Mouse (Mus musculus): ENCODE data around the gene Gfer. TPM values are rescaled to one million over a fixed set of nuclear protein-coding genes. Genes with fewer than 3 reads are reported as not detected.

The Gfer gene
- total and polyA plus RNA-seq, 3 experiments: 83.0 to 86.8 TPM; not detected in 1

- Histone ChIP-seq H3K9ac (ENCODE audit: control insufficient read depth, low read depth, low read length, poor library complexity, severe bottlenecking) (peak overlapping the region; percentile 79), H3K79me2 (ENCODE audit: control insufficient read depth, insufficient read depth, low read length, poor library complexity) (peaks cover 43% of the 10 kb centered on the region), H3K27me3 (ENCODE audit: control insufficient read depth in 1 of 2, insufficient read depth in 2 of 2, low read length in 2 of 2) (no peaks in the 10 kb centered on the region), H3K9me3 (replicated peaks; ENCODE audit: insufficient read depth, low read length) (no peaks in the 10 kb centered on the region), H3K4me3 (ENCODE audit: control insufficient read depth in 1 of 2, insufficient read depth in 1 of 2, low read depth in 2 of 2, low read length in 2 of 2) (peak overlapping the region; percentile 70 to 85), H3K4me1 (ENCODE audit: control insufficient read depth in 1 of 2, insufficient read depth in 2 of 2, low read length in 2 of 2) (peaks cover 0 to 8% of the 10 kb centered on the region in 2 experiments; a peak in 3 of 4 replicates), H3K27ac (ENCODE audit: control insufficient read depth, low read depth, low read length) (peak overlapping the region; percentile 74), H3K36me3 (ENCODE audit: control insufficient read depth in 1 of 2, insufficient read depth in 2 of 2, low read length in 2 of 2) (peaks cover 5 to 10% of the 10 kb centered on the region in 2 experiments; a peak in 2 of 4 replicates)
- no peak for DNase-seq (ENCODE audit: low read depth, low spot score)
- TF ChIP-seq EP300 (IDR thresholded peaks at IDR 0.05; ENCODE audit: low read depth in 1 of 2, low read length in 2 of 2): peak in 1 of 2 experiments; percentile 28; a peak in 1 of 4 replicates
- peak; percentile 12; the same call in 1 of the 2 replicates for TF ChIP-seq TAL1 (IDR thresholded peaks at IDR 0.05; ENCODE audit: low read length)
- TF ChIP-seq MYB (IDR thresholded peaks at IDR 0.05; ENCODE audit: low read depth, low read length): no peak
Observed at GRCm38 (mm10) chr17:24723881-24724180, 27.9 kb upstream of the Gfer start.

GRCm38 (mm10) chr17:24723122-24723880, 27.3 kb upstream of the Gfer start:
- Histone ChIP-seq H3K27me3 (ENCODE audit: control insufficient read depth in 1 of 2, insufficient read depth in 2 of 2, low read length in 2 of 2) (no peaks in the 10 kb centered on the region), H3K9ac (ENCODE audit: control insufficient read depth, low read depth, low read length, poor library complexity, severe bottlenecking) (peak overlapping the region; percentile 79), H3K27ac (ENCODE audit: control insufficient read depth, low read depth, low read length) (peak overlapping the region; percentile 74), H3K79me2 (ENCODE audit: control insufficient read depth, insufficient read depth, low read length, poor library complexity) (peaks cover 47% of the 10 kb centered on the region), H3K4me1 (ENCODE audit: control insufficient read depth in 1 of 2, insufficient read depth in 2 of 2, low read length in 2 of 2) (peaks cover 0 to 12% of the 10 kb centered on the region in 2 experiments; a peak in 3 of 4 replicates), H3K9me3 (replicated peaks; ENCODE audit: insufficient read depth, low read length) (no peaks in the 10 kb centered on the region), H3K4me3 (ENCODE audit: control insufficient read depth in 1 of 2, insufficient read depth in 1 of 2, low read depth in 2 of 2, low read length in 2 of 2) (peak overlapping the region; percentile 70 to 85), H3K36me3 (ENCODE audit: control insufficient read depth in 1 of 2, insufficient read depth in 2 of 2, low read length in 2 of 2) (peaks cover 5 to 15% of the 10 kb centered on the region in 2 experiments; a peak in 3 of 4 replicates)
- DNase-seq (ENCODE audit: low read depth, low spot score): peak; percentile 76
- TF ChIP-seq SMC3 (IDR thresholded peaks at IDR 0.05; ENCODE audit: low read depth, low read length) (0 out of 2 replicates have a peak, but pooled peaks have one; percentile 10), MYB (IDR thresholded peaks at IDR 0.05; ENCODE audit: low read depth, low read length) (peak; percentile 26; the same call in 1 of the 2 replicates), TAL1 (IDR thresholded peaks at IDR 0.05; ENCODE audit: low read length) (no peak), CHD2 (IDR thresholded peaks at IDR 0.05; ENCODE audit: low read length) (no peak), NELFE (IDR thresholded peaks at IDR 0.05; ENCODE audit: low read depth, low read length) (no peak; the same call in 1 of the 2 replicates), MYC (IDR thresholded peaks at IDR 0.05; ENCODE audit: low read depth, low read length) (no peak), JUND (IDR thresholded peaks at IDR 0.05; ENCODE audit: low read depth, low read length) (0 out of 2 replicates have a peak, but pooled peaks have one; percentile 21), ETS1 (IDR thresholded peaks at IDR 0.05; ENCODE audit: low read depth, low read length) (no peak), POLR2AphosphoS5 (IDR thresholded peaks at IDR 0.05; ENCODE audit: borderline replicate concordance, low read depth, low read length) (no peak), E2F4 (IDR thresholded peaks at IDR 0.05; ENCODE audit: borderline replicate concordance, low read depth, low read length) (no peak), TBP (IDR thresholded peaks at IDR 0.05; ENCODE audit: low read depth, low read length) (no peak), USF2 (IDR thresholded peaks at IDR 0.05; ENCODE audit: borderline replicate concordance in 1 of 2, insufficient read depth in 1 of 2, low read depth in 1 of 2, low read length in 2 of 2) (no peak), CTCF (IDR thresholded peaks at IDR 0.05 in 2 of 3, conservative IDR thresholded peaks at IDR 0.05 in 1 of 3; ENCODE audit: control insufficient read depth in 1 of 3, insufficient read depth in 1 of 3, low read depth in 2 of 3, low read length in 3 of 3, poor library complexity in 1 of 3, severe bottlenecking in 1 of 3) (no peak), MAZ (IDR thresholded peaks at IDR 0.05; ENCODE audit: low read depth, low read length) (no peak), EP300 (IDR thresholded peaks at IDR 0.05; ENCODE audit: low read depth in 1 of 2, low read length in 2 of 2) (0 out of 4 replicates have a peak, but pooled peaks of 1 of the 2 experiments have one; percentile 20), KAT2A (conservative IDR thresholded peaks at IDR 0.05; ENCODE audit: low read depth, low read length) (no peak), GATA1 (IDR thresholded peaks at IDR 0.05; ENCODE audit: low read depth, low read length) (no peak), RAD21 (IDR thresholded peaks at IDR 0.05; ENCODE audit: low read depth, low read length) (no peak), HCFC1 (IDR thresholded peaks at IDR 0.05; ENCODE audit: low read depth, low read length) (no peak), CHD1 (IDR thresholded peaks at IDR 0.05; ENCODE audit: low read depth, low read length) (no peak), RCOR1 (IDR thresholded peaks at IDR 0.05; ENCODE audit: low read depth, low read length) (no peak), ZC3H11A (IDR thresholded peaks at IDR 0.05; ENCODE audit: low read depth, low read length) (no peak), GABPA (IDR thresholded peaks at IDR 0.05; ENCODE audit: low read depth, low read length) (no peak), BHLHE40 (IDR thresholded peaks at IDR 0.05; ENCODE audit: borderline replicate concordance, low read depth, low read length) (0 out of 2 replicates have a peak, but pooled peaks have one; percentile 6), MXI1 (IDR thresholded peaks at IDR 0.05; ENCODE audit: low read depth, low read length) (no peak; the same call in 1 of the 2 replicates), USF1 (IDR thresholded peaks at IDR 0.05; ENCODE audit: low read depth, low read length) (no peak), ZKSCAN1 (IDR thresholded peaks at IDR 0.05; ENCODE audit: low read depth, low read length) (no peak), ZMIZ1 (IDR thresholded peaks at IDR 0.05; ENCODE audit: low read depth, low read length) (no peak; the same call in 1 of the 2 replicates), MAX (IDR thresholded peaks at IDR 0.05; ENCODE audit: low read length) (peak; percentile 19; the same call in 1 of the 2 replicates)

Data from MEL (cell line).